Mouse (Mus musculus) left cerebral cortex, adult 2 months (tissue): ENCODE results near the gene Slc7a7. TPM values are rescaled to one million over a fixed set of nuclear protein-coding genes. Genes with fewer than 3 reads are reported as not detected.

Experiments
- DNase-seq, 2 experiments: peaks; one replicate each; pipeline ENCODE4 v3.0.0; 2021 to 2022; ENCODE audit warnings: low spot score in 2 of 2, mixed read lengths in 1 of 2; ENCODE audit errors: extremely low spot score in 1 of 2
- H3K27ac ChIP-seq: fragments of 200-600 bp; 2 replicates; pipeline ENCODE4 v1.8.1; 2022
- H3K4me3 ChIP-seq: fragments of 200-600 bp; 2 replicates; pipeline ENCODE4 v1.8.1; 2022
- CTCF ChIP-seq: fragments of 200-600 bp; IDR thresholded peaks from 2 replicates; pipeline ENCODE4 v1.8.1; 2022; ENCODE audit warnings: antibody characterized with exemption, mild to moderate bottlenecking, moderate library complexity
- intact Hi-C: fragments of 180-260 bp; cut with DNase I; formaldehyde crosslinking; loops from one replicate; pipeline ENCODE4 v1.15.1; 2025
- total RNA-seq, 2 experiments: library from RNA; stranded (reverse); gene quantifications; 2 replicates each; pipeline ENCODE4 v1.2.3; 2021

Slc7a7 gene
- total RNA-seq, 2 experiments from 2014 or later = 1.6 to 3.4 TPM

GRCm38 (mm10) chr14:54416229-54416775, 1.3 kb downstream of the Slc7a7 start:
- H3K27ac ChIP-seq = no peak overlapping the region
- intact Hi-C loops = no loop called here
- TF ChIP-seq CTCF = no peak
- DNase-seq = no peak
- no peak overlapping the region for H3K4me3 ChIP-seq

GRCm38 (mm10) chr14:54415241-54416020, 2.1 kb downstream of the Slc7a7 start:
- intact Hi-C loops = no loop called here

GRCm38 (mm10) chr14:54413877-54414700, 3.5 kb downstream of the Slc7a7 start:
- Histone ChIP-seq H3K4me3 (no peak overlapping the region), H3K27ac (no peak overlapping the region)
- intact Hi-C loops = loop anchor here (2.0 to 5.0 kb wide), 2 partner anchors 162 to 349 kb away; partner anchors contain the start of genes Abhd4 and Dad1
- no peak for TF ChIP-seq CTCF
- no peak for DNase-seq

More at GRCm38 (mm10) chr14:54415241-54416020, 2.1 kb downstream of the Slc7a7 start:
- DNase-seq = no peak
- TF ChIP-seq CTCF = no peak
- no peak overlapping the region for H3K4me3 ChIP-seq
- no peak overlapping the region for H3K27ac ChIP-seq

- Histone ChIP-seq H3K4me3 (no peak overlapping the region), H3K27ac (no peak overlapping the region)
- intact Hi-C loops = loop anchor here (1.0 to 5.0 kb wide), 3 partner anchors 160 to 348 kb away; partner anchors contain the start of genes Abhd4 and Dad1
- peak; percentile 32 to 59 for DNase-seq
- peak; percentile 90 for TF ChIP-seq CTCF
These were observed 4.9 kb downstream of the Slc7a7 start for GRCm38 (mm10) chr14:54412629-54413170.

- intact Hi-C loops = loop anchor here (1.0 to 5.0 kb wide), 3 partner anchors 160 to 347 kb away; partner anchors contain the start of genes Abhd4 and Dad1
- no peak overlapping the region for H3K27ac ChIP-seq
- no peak overlapping the region for H3K4me3 ChIP-seq
- DNase-seq = no peak
- no peak for TF ChIP-seq CTCF
These were observed 5.5 kb downstream of the Slc7a7 start for GRCm38 (mm10) chr14:54412000-54412576.

- intact Hi-C loops = loop anchor here (5.0 kb wide), 1 partner anchor 158 kb away; the partner anchor contains the start of genes Abhd4 and Dad1
- Histone ChIP-seq H3K4me3 (no peak overlapping the region), H3K27ac (0 out of 2 replicates have a peak overlapping the region, but pooled peaks have one; percentile 15)
- no peak for TF ChIP-seq CTCF
- DNase-seq = no peak
These were observed 7.4 kb downstream of the Slc7a7 start for GRCm38 (mm10) chr14:54409980-54410810.

GRCm38 (mm10) chr14:54409057-54409645, 8.4 kb downstream of the Slc7a7 start:
- intact Hi-C loops = no loop called here
- DNase-seq = no peak
- Histone ChIP-seq H3K27ac (no peak overlapping the region), H3K4me3 (no peak overlapping the region)
- no peak for TF ChIP-seq CTCF

- no peak; the same call in none of the 2 replicates for TF ChIP-seq CTCF
- no peak for DNase-seq
- H3K4me3 ChIP-seq = no peak overlapping the region
- intact Hi-C loops = no loop called here
- H3K27ac ChIP-seq = no peak overlapping the region
These were observed 9.1 kb downstream of the Slc7a7 start for GRCm38 (mm10) chr14:54408336-54409056.

- Histone ChIP-seq H3K4me3 (no peak overlapping the region), H3K27ac (no peak overlapping the region)
- no peak for DNase-seq
- TF ChIP-seq CTCF = no peak
- intact Hi-C loops = no loop called here
These were observed 15.9 kb downstream of the Slc7a7 start for GRCm38 (mm10) chr14:54401723-54402122.

- intact Hi-C loops = no loop called here
- Histone ChIP-seq H3K4me3 (no peak overlapping the region), H3K27ac (no peak overlapping the region)
- no peak for DNase-seq
- no peak for TF ChIP-seq CTCF
These were observed 18.6 kb downstream of the Slc7a7 start for GRCm38 (mm10) chr14:54398921-54399382.
